Mouse (Mus musculus) lung, postnatal 36 days (tissue): Measurements from ENCODE around the gene Gm10413.
"Not testable (repeated sequence)": the region's sequence is repeated elsewhere in the genome, so short reads cannot be mapped to it uniquely, and the experiment has no call there.

ENCODE experiments used
- DNase-seq: peaks from one replicate; pipeline ENCODE4 v3.0.0; 2022; ENCODE audit warnings: mixed read lengths

Gene Gm10413

GRCm38 (mm10) chr14:3394793-3395192 is at the start of gene Gm10413:
Gm10413 (plus strand) TSS chr14:3395093.
- DNase-seq: not testable (repeated sequence)

- DNase-seq: not testable (repeated sequence)
Measured at GRCm38 (mm10) chr14:3412314-3412713, 17.4 kb downstream of the Gm10413 start, which contains the start of gene Gm10409. Gm10409 (plus strand) TSS chr14:3412614.

- not testable (repeated sequence) for DNase-seq
Measured at GRCm38 (mm10) chr14:3427803-3428202, 32.9 kb downstream of the Gm10413 start, which contains the start of gene Gm3005. Gm3005 (plus strand) TSS chr14:3428103.

GRCm38 (mm10) chr14:3449079-3449478 is 54.2 kb downstream of the Gm10413 start, which contains the start of gene Gm10408:
Gm10408 (plus strand) TSS chr14:3449379.
- not testable (repeated sequence) for DNase-seq
